Mouse (Mus musculus) adrenal gland, postnatal 36 days (tissue): ENCODE results near the gene Iqschfp. TPM values are rescaled to one million over a fixed set of nuclear protein-coding genes. Genes with fewer than 3 reads are reported as not detected.

ENCODE experiments used
- DNase-seq, 2 experiments: peaks; one replicate each; pipeline ENCODE4 v3.0.0; 2021; ENCODE audit warnings: mixed read lengths in 1 of 2
- total RNA-seq, 2 experiments: library from RNA; stranded (reverse); gene quantifications; 2 replicates each; pipeline ENCODE4 v1.2.3; 2021

The Iqschfp gene
- total RNA-seq, 2 experiments from 2014 or later = not detected

DNA sequence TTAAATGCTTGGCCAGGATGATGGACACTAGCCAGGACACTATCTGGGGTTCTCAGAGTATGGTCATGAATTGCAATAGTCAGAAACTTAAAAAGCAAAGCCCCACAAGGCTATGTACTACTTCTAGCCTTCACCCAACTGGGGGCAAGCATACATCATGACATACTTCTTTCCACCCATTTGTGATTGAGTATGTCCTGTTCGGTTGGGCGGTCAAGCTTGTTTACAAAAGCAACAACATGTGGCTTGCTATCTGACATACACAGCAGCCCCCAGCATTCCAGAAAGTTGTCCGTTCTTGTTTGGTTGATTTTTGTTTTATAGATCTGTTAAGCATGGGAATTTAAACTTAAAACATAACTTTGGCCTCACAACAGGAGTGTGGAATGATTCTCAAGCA is 755.2 kb downstream of the Iqschfp start:
- no peak for DNase-seq

GRCm38 (mm10) chr3:68650251-68650650 is 758.2 kb downstream of the Iqschfp start:
- DNase-seq = no peak

DNA sequence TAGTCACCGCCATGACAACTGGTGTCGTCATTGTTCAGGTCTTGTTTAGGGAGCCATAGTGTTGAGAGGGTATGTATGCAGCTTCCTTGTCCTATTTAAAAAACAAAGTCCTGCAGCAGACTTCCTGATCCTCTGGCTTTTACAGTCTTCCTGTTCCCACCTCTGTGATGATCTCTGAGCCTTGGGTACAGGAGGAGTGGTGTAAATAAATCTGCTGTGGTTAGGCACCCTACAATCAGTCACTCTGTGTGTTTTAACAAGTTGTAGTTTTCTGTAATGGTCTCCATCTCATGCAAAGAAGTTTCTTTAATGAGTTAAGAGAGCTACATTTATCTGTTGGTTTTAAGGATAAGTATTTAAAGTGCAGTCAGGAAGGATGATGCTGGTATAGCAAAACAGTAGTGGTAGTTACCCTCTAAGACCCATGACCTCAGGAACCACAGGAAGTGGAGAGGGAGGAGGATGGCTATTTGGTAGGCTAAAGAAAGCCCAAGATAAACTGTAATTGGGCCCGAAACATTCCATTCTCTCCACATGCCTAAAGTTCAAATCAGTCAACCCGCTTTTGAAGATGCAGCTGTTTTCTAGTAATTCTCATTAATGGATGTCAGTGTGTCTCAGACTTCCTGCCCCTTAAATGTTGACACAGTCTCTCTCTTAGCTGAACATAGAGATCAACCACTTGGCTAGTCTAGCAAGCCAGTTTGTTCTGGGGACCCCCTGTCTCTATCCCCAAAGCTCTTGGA is 764.7 kb downstream of the Iqschfp start:
- no peak for DNase-seq

GRCm38 (mm10) chr3:68657589-68658245 is 765.7 kb downstream of the Iqschfp start:
- DNase-seq = no peak

- no peak for DNase-seq
Measured at GRCm38 (mm10) chr3:68659996-68660395, 768.0 kb downstream of the Iqschfp start.

DNA sequence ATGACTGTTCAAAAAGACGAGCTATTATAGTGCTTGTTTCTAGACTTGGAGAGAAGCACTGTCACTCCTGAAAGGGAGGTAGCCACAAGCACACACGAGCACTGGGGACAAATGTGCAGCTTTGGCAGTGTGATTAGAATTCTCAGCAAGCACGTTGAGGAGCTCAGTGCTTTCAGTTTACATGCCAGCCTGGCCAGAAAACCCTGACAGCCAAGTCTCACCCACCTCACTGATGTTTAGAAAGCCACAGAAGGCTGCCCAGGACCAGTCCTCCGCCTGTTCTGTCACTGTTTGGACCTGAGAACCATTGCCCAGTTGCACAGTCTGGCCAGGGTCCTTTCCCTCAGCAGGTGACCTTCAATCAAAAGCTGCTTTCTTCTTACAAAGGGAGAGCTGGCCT is 768.5 kb downstream of the Iqschfp start:
- DNase-seq = no peak

GRCm38 (mm10) chr3:68662386-68662785 is 770.4 kb downstream of the Iqschfp start:
- no peak for DNase-seq

- DNase-seq = no peak
Measured at GRCm38 (mm10) chr3:68664337-68664736, 772.3 kb downstream of the Iqschfp start.

- no peak for DNase-seq
Measured at GRCm38 (mm10) chr3:68666377-68666776, 774.3 kb downstream of the Iqschfp start.

DNA sequence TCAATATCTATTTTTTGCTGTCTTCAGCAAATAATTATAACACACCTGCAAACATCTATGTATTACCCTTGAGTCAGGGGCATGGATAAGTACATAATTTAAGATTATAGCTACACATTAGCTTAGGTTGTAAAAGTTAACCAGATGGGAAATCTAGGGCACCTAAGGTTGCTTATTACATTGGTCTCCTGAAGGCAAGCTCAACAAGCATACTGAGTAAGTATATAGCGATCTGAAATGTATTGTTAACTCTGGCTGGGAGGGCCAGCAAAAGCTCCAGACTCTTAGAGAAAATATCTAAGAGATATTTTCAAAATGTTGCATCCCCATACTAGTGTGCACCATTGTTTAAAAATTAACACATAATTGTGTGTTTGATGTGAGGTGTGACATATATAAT is 775.8 kb downstream of the Iqschfp start:
- DNase-seq = no peak

- no peak for DNase-seq
Measured at GRCm38 (mm10) chr3:68669418-68669974, 777.5 kb downstream of the Iqschfp start.

- DNase-seq = no peak
Measured at GRCm38 (mm10) chr3:68674721-68675120, 782.7 kb downstream of the Iqschfp start.

DNA sequence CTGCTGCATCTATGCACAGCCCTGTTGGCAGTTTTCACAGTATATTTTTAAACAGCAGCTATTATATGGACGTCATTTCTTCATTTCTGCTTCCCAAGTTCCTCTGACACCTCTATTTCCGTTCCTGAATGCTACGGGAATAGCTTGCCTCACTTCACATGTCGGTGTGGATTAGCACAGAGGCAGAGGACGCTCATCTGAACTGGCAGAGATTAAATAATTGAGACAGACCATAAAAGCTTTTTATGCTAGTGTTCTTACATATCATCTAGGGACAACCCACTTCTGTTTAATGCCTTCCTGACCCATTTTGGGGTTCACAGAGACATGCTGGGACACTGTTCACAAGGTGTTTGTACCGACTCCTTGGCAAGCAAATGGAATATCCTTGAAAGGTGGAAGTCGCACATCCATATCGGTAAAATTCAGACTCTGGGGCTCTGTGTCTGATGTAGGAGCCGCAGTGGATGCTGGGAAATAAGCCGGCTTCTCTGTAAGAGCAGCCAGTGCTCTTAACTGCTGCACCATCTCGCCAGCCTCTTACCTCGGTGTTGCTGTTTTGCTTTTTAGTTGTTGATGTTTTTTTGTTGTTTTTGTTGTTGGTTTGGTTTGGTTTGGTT is 783.3 kb downstream of the Iqschfp start:
- no peak for DNase-seq

Other genes with a start within 250 kb of the Iqschfp start
- not detected for gene Iqcj, start within 50 bp of the Iqschfp start, total RNA-seq
- gene Schip1, start 172.6 kb downstream of the Iqschfp start, total RNA-seq = 10 to 100 TPM; 11.4 to 18.3 TPM